Mouse (Mus musculus) lung, postnatal 14 days (tissue): ENCODE results near the gene Dab2ip.

Source experiments
- DNase-seq: peaks from one replicate; pipeline ENCODE4 v3.0.0; 2021

The Dab2ip gene

DNA sequence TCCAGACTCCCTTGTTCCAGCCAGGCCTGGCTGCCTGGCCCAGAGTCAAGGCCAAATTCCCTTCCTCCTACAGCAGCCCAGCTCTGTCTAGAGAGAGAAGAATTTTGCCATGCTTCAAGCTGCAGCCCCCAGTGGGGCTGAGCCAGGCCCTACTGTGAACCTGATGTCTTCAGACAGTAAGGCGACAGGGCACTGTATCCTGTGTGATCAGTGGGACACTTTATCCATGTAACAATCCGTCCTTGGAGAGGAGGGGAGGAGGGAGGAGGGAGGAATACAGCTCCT, 1.4 kb downstream of the Dab2ip start:
- DNase-seq: no peak

GRCm38 (mm10) chr2:35563722-35564121, 5.7 kb downstream of the Dab2ip start:
- no peak for DNase-seq

GRCm38 (mm10) chr2:35565051-35565836, 7.2 kb downstream of the Dab2ip start:
- no peak for DNase-seq

DNA sequence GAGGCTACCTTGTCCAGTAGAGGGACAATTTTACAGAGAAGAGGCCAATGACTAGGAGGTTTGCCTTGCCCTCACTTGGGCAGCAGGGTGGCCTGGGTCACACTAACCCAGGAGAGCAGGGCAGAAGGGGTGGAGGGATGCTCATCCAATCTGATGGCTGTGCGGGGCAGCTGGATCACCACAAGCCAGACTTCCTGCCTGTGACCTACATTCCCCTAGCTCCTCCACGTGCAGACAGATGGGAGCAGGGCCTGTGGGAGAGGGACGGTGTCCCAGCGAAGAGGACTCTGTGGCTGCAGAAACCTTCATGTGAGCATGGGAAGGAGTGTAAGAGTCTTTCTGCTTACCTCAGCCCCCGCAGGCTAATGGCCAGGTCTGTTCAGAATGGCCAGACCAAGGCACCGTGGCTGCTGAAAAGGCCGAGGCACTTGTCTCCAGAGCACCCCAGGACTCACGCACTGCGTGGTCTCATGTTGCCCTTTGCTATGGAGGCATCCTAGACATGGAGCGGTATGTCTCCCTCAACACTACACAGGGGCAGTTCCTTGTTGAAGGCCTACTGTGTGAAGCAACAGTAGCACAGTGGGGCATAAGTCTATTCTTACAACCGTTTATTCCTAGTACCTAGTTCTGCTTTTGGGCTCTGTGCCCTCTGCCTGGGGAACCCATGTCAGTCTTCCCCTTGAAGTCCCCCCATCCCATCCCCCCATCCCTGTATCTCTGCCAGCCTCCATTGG, 9.1 kb downstream of the Dab2ip start:
- DNase-seq: no peak

GRCm38 (mm10) chr2:35567694-35568149, 9.7 kb downstream of the Dab2ip start:
- DNase-seq: no peak

GRCm38 (mm10) chr2:35570743-35571142, 12.7 kb downstream of the Dab2ip start:
- DNase-seq: no peak

- DNase-seq: no peak
Observed at GRCm38 (mm10) chr2:35574643-35575042, 16.6 kb downstream of the Dab2ip start.

- no peak for DNase-seq
Observed at GRCm38 (mm10) chr2:35576675-35577074, 18.6 kb downstream of the Dab2ip start.

GRCm38 (mm10) chr2:35580111-35580510, 22.0 kb downstream of the Dab2ip start:
- DNase-seq: no peak

- DNase-seq: peak; percentile 77
Observed at GRCm38 (mm10) chr2:35581501-35582340, 23.7 kb downstream of the Dab2ip start.

DNA sequence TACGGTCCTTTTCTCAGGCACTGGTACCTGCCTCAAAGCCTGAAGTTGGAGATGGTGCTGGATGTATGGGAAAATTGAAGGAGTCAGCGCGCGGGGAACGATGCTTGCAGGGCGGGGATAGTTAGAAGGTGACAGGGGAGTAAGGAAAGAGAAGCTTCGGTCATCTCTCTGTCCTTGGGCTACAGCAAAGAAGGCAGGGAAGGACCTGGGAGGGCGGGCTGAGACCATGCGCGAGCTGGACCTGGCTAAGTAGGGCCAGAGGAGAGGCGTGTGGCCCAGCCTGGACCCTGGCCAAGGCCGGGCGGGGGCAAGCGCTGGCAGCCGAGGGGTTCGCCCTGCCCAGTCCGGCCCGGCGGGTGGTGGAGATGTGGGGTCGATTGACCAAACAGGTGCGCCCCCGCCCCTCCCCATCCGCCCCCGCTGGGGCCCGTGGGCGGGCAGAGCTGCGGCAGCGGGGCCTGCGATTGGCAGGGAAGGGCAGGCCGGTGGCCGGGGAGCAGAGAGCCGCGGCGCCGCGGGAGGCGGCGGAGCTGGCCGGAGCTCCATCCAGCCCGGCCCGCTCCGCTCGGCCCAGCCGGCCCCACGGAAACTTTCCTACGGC, 24.4 kb downstream of the Dab2ip start:
- peak; percentile 80 for DNase-seq

DNA sequence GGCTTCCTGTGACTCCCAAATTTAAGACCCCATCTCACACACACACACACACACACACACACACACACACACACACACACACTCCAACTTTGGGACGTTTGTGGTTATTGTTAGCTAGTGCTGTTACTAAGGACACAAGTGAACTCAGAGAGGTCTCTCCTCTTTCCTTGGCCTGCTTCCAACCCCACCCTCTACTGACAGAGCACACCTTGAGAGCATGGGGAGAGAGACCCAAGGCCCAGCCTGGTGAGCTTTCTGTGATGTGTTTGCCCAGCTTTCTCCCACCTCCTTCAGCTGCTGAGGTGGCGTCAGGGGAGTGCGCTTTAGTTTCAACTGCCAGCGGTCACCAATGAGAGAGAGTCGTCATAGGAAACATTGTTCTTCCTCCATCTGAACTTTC, 25.3 kb downstream of the Dab2ip start:
- peak; percentile 56 for DNase-seq

DNA sequence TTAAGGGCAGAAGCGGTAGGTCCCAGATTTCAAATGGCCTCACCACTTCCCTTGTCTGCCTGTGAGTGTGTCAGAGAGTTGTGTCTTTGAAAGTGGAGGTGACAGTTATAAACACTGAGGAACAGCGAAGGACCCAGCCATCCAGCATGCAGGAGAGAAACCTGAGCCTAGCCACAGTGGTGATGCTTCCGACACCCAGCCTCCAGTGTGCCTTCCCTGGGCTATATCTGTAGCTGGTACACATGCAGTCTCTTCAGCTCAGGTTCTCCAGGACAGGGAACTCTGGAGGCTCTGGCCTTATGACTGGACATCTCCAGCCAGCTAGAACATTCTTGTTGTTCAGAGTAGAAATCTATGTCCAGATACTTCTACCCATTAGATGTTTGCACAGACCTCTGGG, 25.9 kb downstream of the Dab2ip start:
- no peak for DNase-seq

DNA sequence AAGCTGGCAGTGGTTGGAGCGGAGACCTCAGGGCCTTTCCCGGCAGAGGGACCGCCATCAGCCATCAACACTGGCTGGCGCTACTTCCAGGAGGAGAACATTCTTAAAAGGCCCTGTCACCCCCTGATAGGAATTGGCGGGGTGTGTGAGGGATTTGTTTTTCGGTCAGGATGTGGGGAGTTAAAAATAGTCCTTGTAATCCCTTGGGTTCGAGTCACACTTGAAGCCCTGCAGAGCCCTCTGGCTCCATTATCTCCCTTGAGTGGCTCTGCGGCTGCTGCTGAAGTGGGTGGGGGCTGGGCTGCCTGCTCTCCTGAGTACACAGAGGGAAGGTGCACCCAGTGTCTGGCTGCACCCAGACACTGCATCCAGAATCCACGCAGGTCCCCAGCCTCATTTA, 30.3 kb downstream of the Dab2ip start:
- peak; percentile 63 for DNase-seq

- DNase-seq: no peak
Observed at GRCm38 (mm10) chr2:35589385-35589784, 31.3 kb downstream of the Dab2ip start.

DNA sequence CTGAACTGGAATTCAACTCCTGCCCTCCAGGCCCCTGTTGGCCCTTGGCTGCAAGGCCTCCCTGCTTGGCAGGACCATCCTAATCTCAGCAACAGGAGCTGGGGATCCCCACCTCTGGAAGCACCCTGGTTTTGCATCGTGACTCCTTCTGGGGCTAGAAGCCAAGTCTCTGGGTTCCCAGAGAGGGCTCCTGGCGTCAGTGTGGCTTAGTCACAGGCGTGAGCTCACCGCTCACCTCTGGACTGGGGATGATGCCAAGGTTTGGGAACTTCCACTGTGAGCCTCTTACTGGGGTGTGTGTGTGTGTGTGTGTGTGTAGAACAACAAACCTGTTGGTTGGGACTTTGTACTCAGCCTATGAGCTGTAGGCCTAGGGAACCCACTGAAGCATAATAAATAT, 31.7 kb downstream of the Dab2ip start:
- DNase-seq: peak; percentile 65

DNA sequence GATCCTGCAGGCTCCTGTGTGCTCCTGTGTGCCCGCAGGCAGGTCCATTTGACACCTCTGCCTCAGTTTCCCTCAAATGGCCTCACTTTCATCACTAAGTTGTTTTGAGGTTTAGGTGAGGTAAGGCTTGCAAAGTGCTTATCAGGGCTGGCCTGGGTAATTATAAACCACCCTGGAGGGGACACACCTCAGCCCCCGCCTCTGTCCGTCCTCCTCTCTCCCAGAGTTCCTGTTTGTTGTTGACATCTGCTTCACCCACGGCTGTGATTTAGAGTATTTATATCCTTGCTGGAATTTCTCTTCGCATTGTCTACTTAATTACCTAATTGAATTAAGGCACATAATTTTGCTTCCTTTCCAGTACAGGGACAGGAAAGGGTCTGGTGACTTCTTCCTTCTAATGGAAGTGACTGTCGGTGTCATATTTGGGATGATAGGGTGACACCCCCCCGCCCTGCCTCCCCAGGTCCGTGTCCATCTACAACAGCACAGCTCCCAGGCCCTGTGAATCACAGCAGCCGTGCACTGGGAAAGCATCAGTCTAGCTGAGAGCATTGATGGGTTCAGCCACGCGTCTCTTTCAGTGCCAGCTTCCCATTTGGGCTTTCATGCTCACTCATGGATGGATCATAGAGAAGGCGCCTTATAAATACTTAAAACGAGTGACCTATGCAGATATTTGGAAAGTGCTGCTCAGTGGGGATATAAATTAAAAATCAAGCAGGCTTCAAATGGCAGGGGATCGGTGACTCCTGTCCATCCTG, 34.1 kb downstream of the Dab2ip start:
- DNase-seq: no peak

GRCm38 (mm10) chr2:35592725-35593392, 34.8 kb downstream of the Dab2ip start:
- DNase-seq: no peak

GRCm38 (mm10) chr2:35593889-35594288, 35.8 kb downstream of the Dab2ip start:
- no peak for DNase-seq

GRCm38 (mm10) chr2:35595102-35595501, 37.0 kb downstream of the Dab2ip start:
- no peak for DNase-seq

DNA sequence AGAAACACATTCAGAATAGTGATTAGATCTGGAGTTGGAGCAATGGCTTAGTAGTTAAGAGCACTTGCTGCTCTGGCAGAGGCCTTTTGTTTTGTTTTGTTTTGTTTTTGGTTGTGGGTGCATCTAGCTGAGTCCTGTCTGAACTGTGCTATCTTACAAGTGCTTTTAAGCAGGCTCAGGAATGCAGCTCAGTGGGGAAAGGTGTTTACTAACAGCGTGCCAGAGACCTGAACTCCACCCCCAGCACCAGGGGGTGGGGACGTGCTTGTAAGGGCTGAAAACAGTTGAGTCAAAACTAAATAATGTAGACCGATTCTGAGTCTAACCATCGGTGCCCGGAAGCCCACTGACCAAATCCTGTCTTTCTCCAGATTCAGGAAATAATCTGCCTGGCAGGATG, 37.7 kb downstream of the Dab2ip start:
- DNase-seq: peak; percentile 51

- no peak for DNase-seq
Observed at GRCm38 (mm10) chr2:35596796-35597195, 38.7 kb downstream of the Dab2ip start.
